Mouse (Mus musculus) liver, postnatal 0 days (tissue): Measurements from ENCODE around the gene Pnliprp1. TPM values are rescaled to one million over a fixed set of nuclear protein-coding genes. Genes with fewer than 3 reads are reported as not detected.

ENCODE experiments used
- ATAC-seq: fragments of 200-750 bp; cut with Nextera tagmentation; 2 replicates; pipeline ENCODE4 v1.8.0; 2017; ENCODE audit warnings: mild to moderate bottlenecking, moderate library complexity
- DNase-seq: peaks from one replicate; pipeline ENCODE4 v3.0.0-alpha.2; 2016
- H3K27ac ChIP-seq: fragments of 300-500 bp; sonication (generic); 2 replicates; pipeline ENCODE4 v1.5.1; 2014; ENCODE audit warnings: antibody characterized with exemption, moderate library complexity, mild to moderate bottlenecking, low read depth
- H3K27me3 ChIP-seq: fragments of 300-500 bp; sonication (generic); 2 replicates; pipeline ENCODE4 v1.6.1; 2014; ENCODE audit warnings: low read length, control low read depth, mixed read lengths; ENCODE audit not compliant: insufficient read depth
- H3K36me3 ChIP-seq: fragments of 300-500 bp; sonication (generic); replicated peaks from 2 replicates; pipeline ENCODE4 v1.6.1; 2014; ENCODE audit warnings: mild to moderate bottlenecking, control low read depth, low read length, moderate library complexity, mixed read lengths; ENCODE audit not compliant: insufficient read depth
- H3K4me1 ChIP-seq: fragments of 300-500 bp; sonication (generic); 2 replicates; pipeline ENCODE4 v1.6.1; 2014; ENCODE audit warnings: antibody characterized with exemption, mild to moderate bottlenecking, control low read depth; ENCODE audit not compliant: insufficient read depth
- H3K4me2 ChIP-seq: fragments of 300-500 bp; sonication (generic); 2 replicates; pipeline ENCODE4 v1.6.1; 2014; ENCODE audit warnings: low read depth, mild to moderate bottlenecking, low read length, moderate library complexity, mixed read lengths
- H3K4me3 ChIP-seq: fragments of 300-500 bp; sonication (generic); 2 replicates; pipeline ENCODE4 v1.5.1; 2014; ENCODE audit warnings: low read depth, low read length
- H3K9ac ChIP-seq: fragments of 300-500 bp; sonication (generic); replicated peaks from 2 replicates; pipeline ENCODE4 v1.6.1; 2014; ENCODE audit warnings: mild to moderate bottlenecking, moderate library complexity
- H3K9me3 ChIP-seq: fragments of 300-500 bp; sonication (generic); 2 replicates; pipeline ENCODE4 v1.6.1; 2016; ENCODE audit warnings: mild to moderate bottlenecking, control low read depth, low read length, mixed read lengths
- CTCF ChIP-seq: sonication (generic); IDR thresholded peaks from 2 replicates; pipeline ENCODE4 v1.5.1; 2016; ENCODE audit warnings: antibody characterized with exemption, low read depth
- EP300 ChIP-seq: IDR thresholded peaks from 2 replicates; pipeline ENCODE4 v1.6.1; 2016; ENCODE audit warnings: antibody characterized with exemption, low read depth, mild to moderate bottlenecking
- WGBS: fragments of 180-500 bp; shearing (Covaris S2); extraction: QIAGEN DNeasy Blood & Tissue Kit; methylation state at CpG from one replicate; pipeline ENCODE4 v1.1.7; 2014; ENCODE audit not compliant: insufficient replicate concordance; 5-methylcytosine and 5-hydroxymethylcytosine counted together
- polyA plus RNA-seq: library from polyadenylated mRNA; unstranded; fragments of >200 nt; fragmentation: Nextera tagmentation; extraction: Ambion mirVana; gene quantifications from 2 replicates; pipeline ENCODE4 v1.2.1, GENCODE M21; 2015

The Pnliprp1 gene
- polyA plus RNA-seq = 3.4 and 13.8 TPM in 2 replicates

DNA sequence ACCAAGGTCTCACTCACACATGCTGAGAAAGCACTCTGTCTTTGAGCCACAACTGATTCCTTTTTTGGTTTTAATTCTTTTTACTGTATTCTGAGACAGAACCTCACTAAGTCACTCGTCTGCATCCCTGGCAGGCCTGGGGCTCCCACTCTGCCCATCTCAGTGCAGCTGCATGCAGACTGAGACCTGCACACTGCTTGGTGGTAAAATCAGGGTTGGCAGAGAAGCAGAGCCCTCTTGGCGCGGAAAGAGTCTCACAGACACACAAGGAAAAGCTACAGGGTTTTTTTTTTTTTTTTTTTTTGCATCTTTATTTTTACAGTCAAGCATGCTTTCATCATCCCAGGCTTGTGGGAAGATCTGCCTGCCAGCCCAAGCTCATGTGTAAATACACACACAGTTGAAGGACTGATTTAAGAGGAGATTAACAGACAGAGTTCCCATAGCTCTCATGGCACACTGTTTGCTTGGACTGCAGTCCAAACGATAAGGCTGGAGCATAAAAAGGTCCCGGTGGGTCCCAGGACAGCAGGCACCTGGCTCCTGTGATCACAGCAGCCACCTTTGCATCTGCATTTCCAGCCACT, at the start of gene Pnliprp1:
Gene Pnliprp1, plus strand, starts transcription at position 443 of the 587 bp plus-strand sequence.
- no peaks in the 10 kb centered on the region for H3K4me1 ChIP-seq
- no peaks in the 10 kb centered on the region for H3K9me3 ChIP-seq
- no peak for DNase-seq
- ATAC-seq = peak; percentile 60
- no peak within 1 kb of the TSS for H3K4me2 ChIP-seq
- no peaks in the 10 kb centered on the region for H3K27me3 ChIP-seq
- no peaks in the 10 kb centered on the region for H3K36me3 ChIP-seq
- no peak within 1 kb of the TSS for H3K9ac ChIP-seq
- no peak within 1 kb of the TSS for H3K4me3 ChIP-seq
- TF ChIP-seq CTCF = no peak
- TF ChIP-seq EP300 = no peak
- WGBS = 48% methylated on average over 5 of the region's 5 CpGs
- H3K27ac ChIP-seq = no peak within 1 kb of the TSS

DNA sequence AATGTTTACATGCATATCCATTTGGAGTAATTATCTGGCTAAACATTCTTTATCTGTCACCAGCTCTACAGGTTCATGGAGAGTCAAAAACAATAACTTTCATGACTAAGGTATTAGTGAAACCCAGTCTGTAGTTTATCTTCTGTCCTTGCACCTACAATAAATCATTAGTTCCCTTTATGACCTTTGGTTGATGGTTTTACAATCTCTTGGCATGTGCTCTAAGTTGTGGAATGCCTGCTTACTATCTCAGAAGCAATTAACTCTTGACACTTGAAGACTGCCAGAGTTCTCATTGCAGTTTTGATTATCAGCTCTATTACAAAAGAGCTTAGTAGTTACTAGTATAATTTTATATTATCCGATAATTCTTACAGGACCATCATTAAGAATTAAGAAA, 39.8 kb upstream of the Pnliprp1 start:
- no peak overlapping the region for H3K4me2 ChIP-seq
- TF ChIP-seq EP300 (no peak), CTCF (no peak)
- WGBS = 52% methylated on average over 1 of the region's 1 CpGs
- no peaks in the 10 kb centered on the region for H3K4me1 ChIP-seq
- H3K9ac ChIP-seq = no peak overlapping the region
- no peak for DNase-seq
- H3K36me3 ChIP-seq = no peaks in the 10 kb centered on the region
- no peak for ATAC-seq
- H3K27ac ChIP-seq = no peak overlapping the region
- no peaks in the 10 kb centered on the region for H3K27me3 ChIP-seq
- H3K4me3 ChIP-seq = no peak overlapping the region
- no peaks in the 10 kb centered on the region for H3K9me3 ChIP-seq

DNA sequence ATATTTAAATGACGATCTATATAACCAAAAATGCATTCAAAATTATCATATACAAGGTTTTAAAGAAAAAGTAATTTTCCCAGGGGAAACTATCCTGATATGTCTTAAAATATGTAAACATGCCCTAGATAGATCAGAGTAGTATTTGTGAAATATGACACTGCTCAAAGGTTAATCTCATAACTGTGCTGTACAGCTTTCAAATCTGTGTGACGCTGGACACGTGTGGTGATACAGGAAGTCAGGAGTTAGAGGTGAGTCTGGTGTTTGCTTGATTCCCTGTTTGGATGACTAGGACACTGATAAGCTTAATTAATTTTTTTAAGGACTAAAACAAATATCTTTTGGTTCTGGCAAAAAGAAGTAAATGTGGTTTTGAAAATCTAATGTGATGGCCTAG, 33.4 kb upstream of the Pnliprp1 start:
- no peak for ATAC-seq
- TF ChIP-seq CTCF (no peak), EP300 (no peak)
- 65% methylated on average over 3 of the region's 3 CpGs for WGBS
- no peaks in the 10 kb centered on the region for H3K27me3 ChIP-seq
- no peaks in the 10 kb centered on the region for H3K4me1 ChIP-seq
- H3K4me3 ChIP-seq = no peak overlapping the region
- H3K9me3 ChIP-seq = no peaks in the 10 kb centered on the region
- no peak for DNase-seq
- no peak overlapping the region for H3K27ac ChIP-seq
- H3K36me3 ChIP-seq = no peaks in the 10 kb centered on the region
- no peak overlapping the region for H3K9ac ChIP-seq
- no peak overlapping the region for H3K4me2 ChIP-seq

DNA sequence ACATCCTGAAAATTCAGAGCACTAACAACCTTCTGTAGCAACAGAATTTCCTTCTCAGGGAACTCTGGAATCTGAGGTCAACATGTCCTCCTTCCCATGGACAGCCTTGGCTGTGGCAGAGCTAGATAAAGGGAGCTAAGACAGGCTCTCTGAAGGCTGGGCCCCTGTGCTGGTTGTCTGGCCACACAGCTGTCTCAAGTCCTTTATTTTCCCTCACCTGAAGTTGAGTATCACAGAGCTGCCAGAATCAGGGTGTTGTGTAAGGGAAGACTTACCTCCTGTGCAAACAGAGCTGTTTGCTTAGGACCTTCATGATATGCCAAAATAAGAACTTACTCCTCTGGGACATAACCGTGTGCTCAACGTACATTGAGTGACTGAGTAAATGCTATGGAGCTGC, 32.5 kb upstream of the Pnliprp1 start:
- H3K4me2 ChIP-seq = no peak overlapping the region
- no peak overlapping the region for H3K9ac ChIP-seq
- H3K36me3 ChIP-seq = no peaks in the 10 kb centered on the region
- H3K27ac ChIP-seq = no peak overlapping the region
- ATAC-seq (no peak), DNase-seq (no peak)
- no peaks in the 10 kb centered on the region for H3K4me1 ChIP-seq
- no peaks in the 10 kb centered on the region for H3K9me3 ChIP-seq
- H3K4me3 ChIP-seq = no peak overlapping the region
- TF ChIP-seq EP300 (no peak), CTCF (no peak)
- no peaks in the 10 kb centered on the region for H3K27me3 ChIP-seq
- WGBS = 50% methylated on average over 2 of the region's 2 CpGs

GRCm38 (mm10) chr19:58704556-58704955, 24.1 kb upstream of the Pnliprp1 start:
- WGBS = 74% methylated on average over 4 of the region's 4 CpGs
- no peaks in the 10 kb centered on the region for H3K36me3 ChIP-seq
- ATAC-seq (no peak), DNase-seq (no peak)
- no peaks in the 10 kb centered on the region for H3K9me3 ChIP-seq
- H3K4me3 ChIP-seq = no peak overlapping the region
- H3K27me3 ChIP-seq = no peaks in the 10 kb centered on the region
- H3K4me1 ChIP-seq = no peaks in the 10 kb centered on the region
- TF ChIP-seq EP300 (no peak), CTCF (no peak)
- no peak overlapping the region for H3K27ac ChIP-seq
- no peak overlapping the region for H3K9ac ChIP-seq
- no peak overlapping the region for H3K4me2 ChIP-seq

GRCm38 (mm10) chr19:58708611-58709010, 20.1 kb upstream of the Pnliprp1 start:
- Histone ChIP-seq H3K9me3 (no peaks in the 10 kb centered on the region), H3K9ac (no peak overlapping the region), H3K36me3 (no peaks in the 10 kb centered on the region), H3K4me2 (no peak overlapping the region), H3K27ac (no peak overlapping the region), H3K4me1 (no peaks in the 10 kb centered on the region), H3K27me3 (no peaks in the 10 kb centered on the region), H3K4me3 (no peak overlapping the region)
- TF ChIP-seq CTCF (no peak), EP300 (no peak)
- WGBS = 63% methylated on average over 3 of the region's 3 CpGs
- no peak for ATAC-seq
- no peak for DNase-seq
